Mouse (Mus musculus) CD8-positive naive resting alpha-beta T cell, adult 2 months (primary cell): Measurements from ENCODE around the gene Ubox5.
"Not testable (repeated sequence)": the region's sequence is repeated elsewhere in the genome, so short reads cannot be mapped to it uniquely, and the experiment has no call there.

Experiments
- DNase-seq, 2 experiments: peaks; one replicate each; pipeline ENCODE4 v3.0.0; 2022; ENCODE audit warnings: low read depth in 2 of 2, low spot score in 2 of 2

Ubox5 gene

GRCm38 (mm10) chr2:130579791-130580190 lies 50.0 kb downstream of the Ubox5 start:
- DNase-seq, result no peak

GRCm38 (mm10) chr2:130578148-130578547 lies 51.7 kb downstream of the Ubox5 start:
- DNase-seq, result peak; percentile 42 to 73

GRCm38 (mm10) chr2:130577632-130578031 lies 52.2 kb downstream of the Ubox5 start:
- peak; percentile 32 to 51 for DNase-seq

GRCm38 (mm10) chr2:130577021-130577420 lies 52.8 kb downstream of the Ubox5 start:
- DNase-seq, result no peak

- DNase-seq, result not testable (repeated sequence)
Observed at GRCm38 (mm10) chr2:130576564-130576963, 53.3 kb downstream of the Ubox5 start.

- no peak for DNase-seq
Observed at GRCm38 (mm10) chr2:130575873-130576272, 54.0 kb downstream of the Ubox5 start, which contains the start of gene Oxt. Gene Oxt, plus strand, starts transcription at chr2:130576173.

- no peak for DNase-seq
Observed at GRCm38 (mm10) chr2:130574960-130575359, 54.9 kb downstream of the Ubox5 start.

GRCm38 (mm10) chr2:130569926-130570325 lies 59.9 kb downstream of the Ubox5 start:
- DNase-seq, result no peak

GRCm38 (mm10) chr2:130568921-130569320 lies 60.9 kb downstream of the Ubox5 start:
- no peak for DNase-seq

GRCm38 (mm10) chr2:130564983-130565382 lies 64.9 kb downstream of the Ubox5 start:
- DNase-seq, result no peak

- DNase-seq, result peak in 1 of 2 experiments; percentile 16
Observed at GRCm38 (mm10) chr2:130564063-130564462, 65.8 kb downstream of the Ubox5 start.

- peak; percentile 81 to 83 for DNase-seq
Observed at GRCm38 (mm10) chr2:130563212-130564055, 66.4 kb downstream of the Ubox5 start, which contains the start of gene Mrps26. Gene Mrps26, plus strand, starts transcription at chr2:130563742.

- DNase-seq, result no peak
Observed at GRCm38 (mm10) chr2:130558015-130558414, 71.8 kb downstream of the Ubox5 start.

- DNase-seq, result no peak
Observed at GRCm38 (mm10) chr2:130557462-130557861, 72.4 kb downstream of the Ubox5 start.

- DNase-seq, result no peak
Observed at GRCm38 (mm10) chr2:130556292-130556691, 73.5 kb downstream of the Ubox5 start.

- no peak for DNase-seq
Observed at GRCm38 (mm10) chr2:130554841-130555240, 75.0 kb downstream of the Ubox5 start.

- no peak for DNase-seq
Observed at GRCm38 (mm10) chr2:130546957-130547356, 82.9 kb downstream of the Ubox5 start.

GRCm38 (mm10) chr2:130540266-130540665 lies 89.6 kb downstream of the Ubox5 start:
- DNase-seq, result no peak
